Mouse (Mus musculus) thymus, postnatal 14 days (tissue): ENCODE measurements around the gene Odf3.

Source experiments
- DNase-seq: peaks from one replicate; pipeline ENCODE4 v3.0.0; 2021

The Odf3 gene

GRCm38 (mm10) chr7:140844905-140845665, 2.5 kb upstream of the Odf3 start, which contains the start of gene Scgb1c1:
Gene Scgb1c1 (plus strand): TSS chr7:140845547.
- peak; percentile 92 for DNase-seq

- DNase-seq = no peak
These were observed 1.9 kb upstream of the Odf3 start for GRCm38 (mm10) chr7:140845683-140846082.

GRCm38 (mm10) chr7:140846676-140847075, 929 bp upstream of the Odf3 start:
- DNase-seq = no peak

- DNase-seq = no peak
These were observed 986 bp downstream of the Odf3 start for GRCm38 (mm10) chr7:140848591-140848990.

- DNase-seq = no peak
These were observed 4.3 kb downstream of the Odf3 start for GRCm38 (mm10) chr7:140851916-140852315.

- no peak for DNase-seq
These were observed 5.8 kb downstream of the Odf3 start for GRCm38 (mm10) chr7:140853386-140853785.

GRCm38 (mm10) chr7:140854483-140854882, 6.9 kb downstream of the Odf3 start:
- DNase-seq = no peak

- no peak for DNase-seq
These were observed 7.6 kb downstream of the Odf3 start for GRCm38 (mm10) chr7:140855181-140855580.

- peak; percentile 61 for DNase-seq
These were observed 8.5 kb downstream of the Odf3 start, which contains the start of gene Gm45785 for GRCm38 (mm10) chr7:140855860-140856784. Gene Gm45785 (minus strand): TSS chr7:140856331.

- DNase-seq = peak; percentile 88
These were observed 9.4 kb downstream of the Odf3 start, which contains the start of gene Ric8a for GRCm38 (mm10) chr7:140856785-140857549. Gene Ric8a (plus strand): TSS chr7:140856957.

GRCm38 (mm10) chr7:140857550-140858505, 10.2 kb downstream of the Odf3 start, which contains the start of gene Bet1l:
Gene Bet1l (minus strand): TSS chr7:140857577.
- no peak for DNase-seq

- no peak for DNase-seq
These were observed 11.1 kb downstream of the Odf3 start for GRCm38 (mm10) chr7:140858746-140859145.

- DNase-seq = no peak
These were observed 12.4 kb downstream of the Odf3 start for GRCm38 (mm10) chr7:140859997-140860396.

GRCm38 (mm10) chr7:140860728-140861127, 13.1 kb downstream of the Odf3 start:
- no peak for DNase-seq

- no peak for DNase-seq
These were observed 17.2 kb downstream of the Odf3 start for GRCm38 (mm10) chr7:140864761-140865160.

GRCm38 (mm10) chr7:140874224-140874623, 26.6 kb downstream of the Odf3 start:
- DNase-seq = no peak

- DNase-seq = no peak
These were observed 29.8 kb downstream of the Odf3 start for GRCm38 (mm10) chr7:140877364-140877763.

GRCm38 (mm10) chr7:140879355-140879754, 31.8 kb downstream of the Odf3 start:
- no peak for DNase-seq

GRCm38 (mm10) chr7:140880419-140880818, 32.8 kb downstream of the Odf3 start:
- no peak for DNase-seq

GRCm38 (mm10) chr7:140880865-140881515, 33.4 kb downstream of the Odf3 start:
- no peak for DNase-seq
